Mouse (Mus musculus): Measurements from ENCODE around the gene Dip2b. TPM values are rescaled to one million over a fixed set of nuclear protein-coding genes. Genes with fewer than 3 reads are reported as not detected.

Gene Dip2b
- polyA plus RNA-seq (2014; fragmentation: Nextera tagmentation; extraction: Ambion mirVana), result 15.2 and 20.7 TPM in 2 replicates

GRCm38 (mm10) chr15:100038470-100038971, at the start of gene Dip2b:
Dip2b (plus strand) TSS chr15:100038664.
- H3K9me3 ChIP-seq (ENCODE audit: control insufficient read depth, low read length), result no peaks in the 10 kb centered on the region
- H3K9ac ChIP-seq (ENCODE audit: low read depth, low read length), result peak within 1 kb of the TSS; percentile 94
- peak; percentile 90 for ATAC-seq (ENCODE audit: low FRiP score, low TSS enrichment)
- H3K27ac ChIP-seq (ENCODE audit: low read depth, low read length), result peak within 1 kb of the TSS; percentile 95
- peak within 1 kb of the TSS; percentile 87 for H3K4me2 ChIP-seq (replicated peaks; ENCODE audit: low read depth, low read length)
- no peaks in the 10 kb centered on the region for H3K36me3 ChIP-seq (ENCODE audit: control insufficient read depth, insufficient read depth, low read length)
- H3K4me3 ChIP-seq (ENCODE audit: low read length), result peak within 1 kb of the TSS; percentile 76
- no peaks in the 10 kb centered on the region for H3K27me3 ChIP-seq (ENCODE audit: control insufficient read depth, insufficient read depth, low read length)
- WGBS, result under 1% methylated on average over 41 of the region's 68 CpGs
- peaks cover 24% of the 10 kb centered on the region for H3K4me1 ChIP-seq (ENCODE audit: control insufficient read depth, insufficient read depth, low read length)

GRCm38 (mm10) chr15:99993100-99993499, 45.4 kb upstream of the Dip2b start:
- Histone ChIP-seq H3K27me3 (ENCODE audit: control insufficient read depth, insufficient read depth, low read length) (no peaks in the 10 kb centered on the region), H3K9me3 (ENCODE audit: control insufficient read depth, low read length) (no peaks in the 10 kb centered on the region), H3K4me1 (ENCODE audit: control insufficient read depth, insufficient read depth, low read length) (no peaks in the 10 kb centered on the region), H3K4me2 (replicated peaks; ENCODE audit: low read depth, low read length) (no peak overlapping the region), H3K4me3 (ENCODE audit: low read length) (no peak overlapping the region), H3K27ac (ENCODE audit: low read depth, low read length) (no peak overlapping the region), H3K36me3 (ENCODE audit: control insufficient read depth, insufficient read depth, low read length) (peaks cover 71% of the 10 kb centered on the region), H3K9ac (ENCODE audit: low read depth, low read length) (no peak overlapping the region)
- no peak for ATAC-seq (ENCODE audit: low FRiP score, low TSS enrichment)
- WGBS, result 93% methylated on average over 1 of the region's 1 CpGs

- no peaks in the 10 kb centered on the region for H3K9me3 ChIP-seq (ENCODE audit: control insufficient read depth, low read length)
- no peak overlapping the region for H3K4me3 ChIP-seq (ENCODE audit: low read length)
- WGBS, result 92% methylated on average over 6 of the region's 6 CpGs
- H3K27ac ChIP-seq (ENCODE audit: low read depth, low read length), result no peak overlapping the region
- H3K36me3 ChIP-seq (ENCODE audit: control insufficient read depth, insufficient read depth, low read length), result peaks cover 66% of the 10 kb centered on the region
- no peak for ATAC-seq (ENCODE audit: low FRiP score, low TSS enrichment)
- H3K4me1 ChIP-seq (ENCODE audit: control insufficient read depth, insufficient read depth, low read length), result no peaks in the 10 kb centered on the region
- no peak overlapping the region for H3K9ac ChIP-seq (ENCODE audit: low read depth, low read length)
- H3K27me3 ChIP-seq (ENCODE audit: control insufficient read depth, insufficient read depth, low read length), result no peaks in the 10 kb centered on the region
- no peak overlapping the region for H3K4me2 ChIP-seq (replicated peaks; ENCODE audit: low read depth, low read length)
These were observed 41.2 kb upstream of the Dip2b start for GRCm38 (mm10) chr15:99997114-99997804.

- no peaks in the 10 kb centered on the region for H3K4me1 ChIP-seq (ENCODE audit: control insufficient read depth, insufficient read depth, low read length)
- no peak overlapping the region for H3K4me2 ChIP-seq (replicated peaks; ENCODE audit: low read depth, low read length)
- no peak for ATAC-seq (ENCODE audit: low FRiP score, low TSS enrichment)
- no peak overlapping the region for H3K27ac ChIP-seq (ENCODE audit: low read depth, low read length)
- H3K4me3 ChIP-seq (ENCODE audit: low read length), result no peak overlapping the region
- H3K27me3 ChIP-seq (ENCODE audit: control insufficient read depth, insufficient read depth, low read length), result no peaks in the 10 kb centered on the region
- H3K9ac ChIP-seq (ENCODE audit: low read depth, low read length), result no peak overlapping the region
- 95% methylated on average over 1 of the region's 1 CpGs for WGBS
- H3K36me3 ChIP-seq (ENCODE audit: control insufficient read depth, insufficient read depth, low read length), result peaks cover 72% of the 10 kb centered on the region
- no peaks in the 10 kb centered on the region for H3K9me3 ChIP-seq (ENCODE audit: control insufficient read depth, low read length)
These were observed 39.1 kb upstream of the Dip2b start for GRCm38 (mm10) chr15:99999390-99999789.

- Histone ChIP-seq H3K9me3 (ENCODE audit: control insufficient read depth, low read length) (no peaks in the 10 kb centered on the region), H3K4me1 (ENCODE audit: control insufficient read depth, insufficient read depth, low read length) (no peaks in the 10 kb centered on the region), H3K27me3 (ENCODE audit: control insufficient read depth, insufficient read depth, low read length) (no peaks in the 10 kb centered on the region), H3K36me3 (ENCODE audit: control insufficient read depth, insufficient read depth, low read length) (peaks cover 82% of the 10 kb centered on the region), H3K4me2 (replicated peaks; ENCODE audit: low read depth, low read length) (no peak overlapping the region), H3K4me3 (ENCODE audit: low read length) (no peak overlapping the region), H3K9ac (ENCODE audit: low read depth, low read length) (no peak overlapping the region), H3K27ac (ENCODE audit: low read depth, low read length) (no peak overlapping the region)
- 79% methylated on average over 7 of the region's 7 CpGs for WGBS
- ATAC-seq (ENCODE audit: low FRiP score, low TSS enrichment), result no peak
These were observed 33.7 kb upstream of the Dip2b start for GRCm38 (mm10) chr15:100004677-100005273.

GRCm38 (mm10) chr15:100006180-100006579, 32.3 kb upstream of the Dip2b start:
- Histone ChIP-seq H3K27me3 (ENCODE audit: control insufficient read depth, insufficient read depth, low read length) (no peaks in the 10 kb centered on the region), H3K36me3 (ENCODE audit: control insufficient read depth, insufficient read depth, low read length) (peaks cover 85% of the 10 kb centered on the region), H3K4me2 (replicated peaks; ENCODE audit: low read depth, low read length) (no peak overlapping the region), H3K4me3 (ENCODE audit: low read length) (no peak overlapping the region), H3K27ac (ENCODE audit: low read depth, low read length) (no peak overlapping the region), H3K9ac (ENCODE audit: low read depth, low read length) (no peak overlapping the region), H3K4me1 (ENCODE audit: control insufficient read depth, insufficient read depth, low read length) (no peaks in the 10 kb centered on the region), H3K9me3 (ENCODE audit: control insufficient read depth, low read length) (no peaks in the 10 kb centered on the region)
- no peak for ATAC-seq (ENCODE audit: low FRiP score, low TSS enrichment)

GRCm38 (mm10) chr15:100018280-100018899, 20.1 kb upstream of the Dip2b start:
- no peak overlapping the region for H3K4me3 ChIP-seq (ENCODE audit: low read length)
- H3K9ac ChIP-seq (ENCODE audit: low read depth, low read length), result no peak overlapping the region
- no peak overlapping the region for H3K4me2 ChIP-seq (replicated peaks; ENCODE audit: low read depth, low read length)
- no peaks in the 10 kb centered on the region; the same call in 1 of the 2 replicates for H3K9me3 ChIP-seq (ENCODE audit: control insufficient read depth, low read length)
- no peak for ATAC-seq (ENCODE audit: low FRiP score, low TSS enrichment)
- 62% methylated on average over 6 of the region's 6 CpGs for WGBS
- H3K27ac ChIP-seq (ENCODE audit: low read depth, low read length), result no peak overlapping the region
- peaks cover 8% of the 10 kb centered on the region for H3K36me3 ChIP-seq (ENCODE audit: control insufficient read depth, insufficient read depth, low read length)
- no peaks in the 10 kb centered on the region for H3K4me1 ChIP-seq (ENCODE audit: control insufficient read depth, insufficient read depth, low read length)
- H3K27me3 ChIP-seq (ENCODE audit: control insufficient read depth, insufficient read depth, low read length), result no peaks in the 10 kb centered on the region

- no peak for ATAC-seq (ENCODE audit: low FRiP score, low TSS enrichment)
- no peaks in the 10 kb centered on the region for H3K4me1 ChIP-seq (ENCODE audit: control insufficient read depth, insufficient read depth, low read length)
- no peak overlapping the region for H3K4me3 ChIP-seq (ENCODE audit: low read length)
- WGBS, result 91% methylated on average over 1 of the region's 1 CpGs
- no peaks in the 10 kb centered on the region; the same call in 1 of the 2 replicates for H3K9me3 ChIP-seq (ENCODE audit: control insufficient read depth, low read length)
- no peak overlapping the region for H3K9ac ChIP-seq (ENCODE audit: low read depth, low read length)
- H3K36me3 ChIP-seq (ENCODE audit: control insufficient read depth, insufficient read depth, low read length), result no peaks in the 10 kb centered on the region
- no peak overlapping the region for H3K4me2 ChIP-seq (replicated peaks; ENCODE audit: low read depth, low read length)
- H3K27me3 ChIP-seq (ENCODE audit: control insufficient read depth, insufficient read depth, low read length), result no peaks in the 10 kb centered on the region
- H3K27ac ChIP-seq (ENCODE audit: low read depth, low read length), result no peak overlapping the region
These were observed 17.3 kb upstream of the Dip2b start for GRCm38 (mm10) chr15:100021175-100021574.

- H3K27me3 ChIP-seq (ENCODE audit: control insufficient read depth, insufficient read depth, low read length), result no peaks in the 10 kb centered on the region
- no peak for ATAC-seq (ENCODE audit: low FRiP score, low TSS enrichment)
- no peaks in the 10 kb centered on the region; the same call in 1 of the 2 replicates for H3K9me3 ChIP-seq (ENCODE audit: control insufficient read depth, low read length)
- WGBS, result 20% methylated on average over 5 of the region's 5 CpGs
- no peak overlapping the region for H3K4me3 ChIP-seq (ENCODE audit: low read length)
- H3K27ac ChIP-seq (ENCODE audit: low read depth, low read length), result no peak overlapping the region
- H3K9ac ChIP-seq (ENCODE audit: low read depth, low read length), result no peak overlapping the region
- H3K4me1 ChIP-seq (ENCODE audit: control insufficient read depth, insufficient read depth, low read length), result no peaks in the 10 kb centered on the region
- H3K36me3 ChIP-seq (ENCODE audit: control insufficient read depth, insufficient read depth, low read length), result no peaks in the 10 kb centered on the region
- H3K4me2 ChIP-seq (replicated peaks; ENCODE audit: low read depth, low read length), result no peak overlapping the region
These were observed 15.5 kb upstream of the Dip2b start for GRCm38 (mm10) chr15:100022923-100023322.
